Mouse (Mus musculus) A20 (cell line): ENCODE data around the gene Vax2.

Source experiments
- DNase-seq: peaks from one replicate; pipeline ENCODE4 v3.0.0-alpha.2; 2011; ENCODE audit warnings: low read depth, low spot score

The Vax2 gene

DNA sequence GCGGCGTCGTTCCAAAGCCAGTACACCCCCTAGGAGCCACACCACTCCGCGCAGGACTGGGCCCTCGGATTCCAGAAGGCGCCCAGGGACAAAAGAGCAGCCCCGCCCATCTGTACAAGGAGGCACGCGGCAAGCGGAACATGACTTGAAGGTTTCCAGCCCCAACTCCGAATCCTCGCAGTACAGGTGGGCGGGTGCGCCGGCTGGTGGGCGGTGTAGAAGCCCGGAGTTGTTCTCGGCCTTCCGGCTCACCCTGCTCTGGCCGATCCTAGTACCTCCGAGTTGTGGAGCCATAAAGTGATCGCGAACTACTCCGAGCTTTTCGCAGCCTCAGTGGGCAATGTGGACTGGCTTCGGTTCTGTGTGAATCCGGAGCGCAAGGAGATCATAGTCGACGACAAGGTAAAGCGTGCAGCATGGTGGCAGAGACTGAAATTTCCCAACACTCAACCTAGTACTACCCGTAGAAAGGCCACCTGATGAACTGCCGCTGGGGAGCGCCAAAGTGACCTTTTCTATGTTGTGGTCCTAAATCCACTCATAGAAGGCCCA lies 51.9 kb downstream of the Vax2 start:
- no peak for DNase-seq

DNA sequence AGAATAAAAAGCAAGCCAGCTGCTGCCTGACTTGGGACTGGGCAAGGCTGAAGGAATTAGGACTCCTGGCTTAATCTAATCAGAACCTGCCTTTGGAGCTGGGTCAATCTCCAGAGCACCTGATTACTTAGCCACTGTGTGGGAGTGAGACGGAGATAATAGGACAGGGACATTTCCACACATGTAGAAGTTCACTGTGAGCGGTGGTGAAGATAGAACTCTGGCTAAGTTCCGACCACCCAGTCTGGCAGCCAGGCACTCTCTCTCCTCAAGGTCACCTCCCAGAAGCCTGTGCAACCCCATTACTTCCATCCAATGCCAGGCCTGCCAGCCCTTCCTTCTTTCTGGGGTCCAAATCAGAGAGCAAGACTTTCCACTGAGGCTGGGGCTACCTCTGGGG lies 55.9 kb downstream of the Vax2 start:
- DNase-seq = no peak

DNA sequence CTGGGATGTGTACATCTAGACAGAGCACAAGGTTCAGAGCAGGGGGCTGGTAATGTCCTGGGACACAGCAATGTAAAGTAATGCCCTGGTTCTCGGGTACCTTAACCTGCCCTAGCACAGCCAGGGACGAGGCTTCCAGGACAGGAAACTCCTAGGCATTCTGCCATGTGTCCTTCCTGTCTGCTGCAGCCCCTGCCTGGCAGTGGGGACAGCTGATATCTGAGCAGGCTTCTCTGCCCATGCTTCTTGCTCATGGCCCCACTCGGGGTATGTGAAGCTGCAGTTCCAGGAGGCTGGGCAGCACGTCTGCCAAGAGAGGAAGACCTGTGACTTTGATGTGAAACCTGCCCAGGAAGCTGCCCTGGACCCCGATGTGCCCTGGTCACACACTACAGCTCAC lies 57.4 kb downstream of the Vax2 start:
- no peak for DNase-seq

DNA sequence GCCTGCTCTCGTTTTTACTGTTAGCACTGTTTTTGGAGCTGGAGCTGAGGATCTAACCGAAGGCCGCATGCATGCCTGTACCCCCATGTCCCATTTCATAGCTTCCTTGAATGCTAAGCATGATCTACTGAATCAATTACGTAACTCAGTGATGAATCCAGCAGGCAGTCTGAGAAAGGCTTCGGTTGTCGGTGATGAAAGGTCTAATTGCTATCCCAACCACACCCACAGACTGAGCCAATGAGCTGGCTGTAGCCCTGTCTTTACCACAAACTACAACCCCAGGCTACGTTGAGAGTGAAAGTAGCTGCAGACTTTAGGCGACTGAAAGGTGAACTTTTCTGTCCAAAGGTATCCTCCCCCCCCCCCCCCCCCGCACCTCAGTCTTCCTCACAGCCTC lies 63.1 kb downstream of the Vax2 start:
- DNase-seq = no peak

DNA sequence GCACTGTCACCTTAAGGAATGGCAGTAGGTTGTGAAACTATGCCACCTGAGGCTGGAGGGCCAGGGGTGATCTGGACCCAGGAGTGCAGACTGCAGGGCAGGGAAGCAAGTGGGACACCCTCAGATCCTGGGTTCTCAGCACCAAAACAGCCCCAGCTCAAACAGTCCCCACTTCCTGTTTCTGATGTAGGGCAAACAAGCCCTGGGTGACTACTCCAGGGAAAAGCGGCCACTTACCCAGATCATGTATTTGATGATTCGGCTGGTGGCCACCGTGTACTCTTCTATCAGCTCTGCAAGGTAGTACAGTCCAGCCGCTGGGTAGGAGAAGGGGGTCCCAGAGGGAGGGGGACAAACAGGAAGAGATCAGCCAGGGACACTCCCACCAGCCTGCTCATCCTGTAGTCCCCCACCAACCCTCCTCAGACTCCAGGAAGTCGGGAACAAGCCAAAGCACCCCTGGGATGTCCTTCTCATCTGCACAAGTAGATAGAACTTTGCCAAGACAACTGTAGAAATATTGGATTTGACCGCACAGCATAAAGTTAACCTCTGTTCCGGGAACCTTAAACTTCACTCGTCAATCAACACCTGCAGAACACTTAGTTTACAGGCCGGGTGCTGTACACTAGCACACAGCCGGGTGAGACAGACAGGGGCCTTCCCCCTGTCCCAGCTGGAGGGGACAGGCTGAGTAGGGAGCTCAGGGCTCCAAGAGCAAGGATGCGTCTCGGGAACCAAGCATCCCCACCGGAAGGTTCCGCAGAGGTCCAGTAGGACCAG lies 63.9 kb downstream of the Vax2 start:
- DNase-seq = peak; percentile 56

DNA sequence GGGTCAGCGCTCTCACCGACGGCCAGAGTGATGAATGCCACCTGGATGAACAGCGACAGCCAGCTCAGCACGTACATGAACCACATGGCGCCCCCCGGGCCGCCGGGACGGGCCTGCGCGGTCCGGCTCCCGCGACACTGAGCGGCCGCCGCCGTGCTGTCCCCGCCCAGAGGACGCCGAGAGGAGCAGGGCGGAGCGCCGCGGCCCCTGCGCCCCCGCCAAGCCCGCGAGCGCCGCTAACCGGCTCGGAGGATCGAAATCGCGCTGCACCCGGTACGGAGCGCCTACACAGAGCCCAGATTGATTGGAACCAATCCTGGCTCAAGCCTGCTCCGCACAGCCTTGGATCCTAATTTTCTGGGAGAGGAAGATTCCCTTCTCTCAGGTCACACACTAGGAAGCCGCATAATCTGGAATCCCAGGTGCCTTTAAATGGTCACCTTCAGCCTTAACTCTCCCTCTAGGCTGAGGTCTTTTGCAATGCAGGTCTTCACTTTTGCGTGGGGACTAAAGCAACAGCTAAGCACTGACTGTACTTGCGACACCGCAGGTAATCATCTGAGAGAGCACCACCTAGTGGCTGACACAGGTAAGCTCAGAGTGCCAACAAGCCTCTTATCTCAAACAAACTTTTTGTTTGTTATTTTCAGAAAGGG lies 64.7 kb downstream of the Vax2 start, which contains the start of gene Tex261:
Tex261 (minus strand) TSS at position 176 of the 656 bp plus-strand sequence.
- peak; percentile 85 for DNase-seq

DNA sequence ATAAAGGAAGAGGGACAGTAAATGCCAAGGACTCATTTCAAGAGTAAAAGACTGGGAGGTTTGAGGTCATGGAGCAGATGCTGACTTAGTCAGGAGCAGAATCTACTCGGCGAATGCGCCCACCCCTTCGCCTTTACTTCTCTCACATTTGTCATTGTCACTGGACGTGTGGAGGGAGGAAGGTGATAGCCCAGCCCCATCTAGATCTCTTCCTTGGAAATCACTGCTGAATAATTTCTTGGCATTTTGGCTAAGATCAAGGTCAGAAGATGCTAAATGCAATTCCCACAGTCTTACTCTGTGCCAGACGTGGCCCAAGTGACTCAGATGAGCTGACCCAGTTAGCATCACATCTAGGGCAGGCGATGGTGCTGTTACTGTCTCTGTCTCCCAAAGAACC lies 67.2 kb downstream of the Vax2 start:
- no peak for DNase-seq

DNA sequence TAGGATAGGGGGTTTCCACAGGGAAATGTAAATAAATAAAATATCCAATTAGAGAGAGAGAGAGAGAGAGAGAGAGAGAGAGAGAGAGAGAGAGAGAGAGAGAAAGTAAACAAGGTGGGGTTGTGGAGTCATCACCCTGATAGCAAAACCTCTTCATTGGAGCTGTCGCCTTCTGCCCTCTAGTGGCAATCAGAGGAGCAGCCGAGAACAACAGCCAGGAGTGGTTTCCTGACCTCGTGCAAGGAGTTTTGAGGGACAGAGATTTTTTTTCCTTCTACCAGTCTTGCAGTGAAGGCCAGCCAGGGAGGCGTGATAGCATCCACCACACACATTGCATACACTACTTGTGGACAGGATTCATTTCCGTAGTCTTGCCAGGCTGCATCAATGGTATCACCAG lies 68.0 kb downstream of the Vax2 start:
- DNase-seq = peak; percentile 40

DNA sequence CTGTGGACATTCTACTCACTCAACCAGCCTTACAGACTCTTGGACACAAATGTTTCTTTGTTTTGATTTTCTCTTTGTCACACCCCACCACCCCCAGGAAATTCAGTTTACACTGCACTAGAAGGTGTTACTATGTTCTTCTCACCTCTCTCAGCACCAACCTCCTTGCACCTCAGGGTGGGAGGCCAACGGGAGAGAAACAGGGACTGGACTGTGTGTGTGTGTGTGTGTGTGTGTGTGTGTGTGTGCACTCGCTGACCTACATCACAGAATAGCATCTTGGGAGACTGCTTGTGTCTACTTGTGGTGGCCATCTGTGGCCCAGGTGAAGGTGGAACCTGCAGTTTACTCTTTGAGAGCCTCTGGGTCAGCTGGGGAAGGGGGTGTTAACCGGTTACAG lies 75.4 kb downstream of the Vax2 start:
- DNase-seq = no peak
